Mouse (Mus musculus) MEL (cell line): ENCODE measurements around the gene Sept8. TPM values are rescaled to one million over a fixed set of nuclear protein-coding genes. Genes with fewer than 3 reads are reported as not detected.

Experiments
- DNase-seq: peaks from one replicate; pipeline ENCODE4 v3.0.0; 2011; ENCODE audit warnings: low read depth, low spot score
- H3K27ac ChIP-seq: 2 replicates; pipeline ENCODE4 v1.5.1; 2012; ENCODE audit warnings: low read depth, mild to moderate bottlenecking, control low read depth, low read length, moderate library complexity; ENCODE audit not compliant: control insufficient read depth
- H3K27me3 ChIP-seq, 2 experiments: fragments of 150-350 bp in 1 of 2; sonication (generic) in 1 of 2; 2 replicates each; pipeline ENCODE4 v1.6.1; 2012; ENCODE audit warnings: low read length in 2 of 2, mild to moderate bottlenecking in 2 of 2, improper control_type of control experiment in 1 of 2, moderate library complexity in 1 of 2; ENCODE audit not compliant: insufficient read depth in 2 of 2, control insufficient read depth in 1 of 2
- H3K36me3 ChIP-seq, 2 experiments: 2 replicates each; pipeline ENCODE4 v1.6.1; 2012 to 2014; ENCODE audit warnings: low read length in 2 of 2, improper control_type of control experiment in 1 of 2, inconsistent platforms in 1 of 2, mild to moderate bottlenecking in 1 of 2; ENCODE audit not compliant: insufficient read depth in 2 of 2, control insufficient read depth in 1 of 2
- H3K4me1 ChIP-seq, 2 experiments: fragments of 150-350 bp in 1 of 2; sonication (generic) in 1 of 2; 2 replicates each; pipeline ENCODE4 v1.6.1; 2012; ENCODE audit warnings: low read length in 2 of 2, improper control_type of control experiment in 1 of 2, mild to moderate bottlenecking in 1 of 2; ENCODE audit not compliant: insufficient read depth in 2 of 2, control insufficient read depth in 1 of 2
- H3K4me3 ChIP-seq, 2 experiments: fragments of 150-350 bp in 1 of 2; sonication (generic) in 1 of 2; 2 replicates each; pipeline ENCODE4 v1.5.1; 2012; ENCODE audit warnings: low read depth in 2 of 2, low read length in 2 of 2, mild to moderate bottlenecking in 2 of 2, moderate library complexity in 2 of 2, control low read depth in 1 of 2, improper control_type of control experiment in 1 of 2; ENCODE audit not compliant: control insufficient read depth in 1 of 2, insufficient read depth in 1 of 2
- H3K79me2 ChIP-seq: 2 replicates; pipeline ENCODE4 v1.6.1; 2012; ENCODE audit warnings: mild to moderate bottlenecking, low read length, moderate library complexity; ENCODE audit not compliant: control insufficient read depth, poor library complexity, insufficient read depth
- H3K9ac ChIP-seq: 2 replicates; pipeline ENCODE4 v1.6.1; 2012; ENCODE audit warnings: low read depth, mild to moderate bottlenecking, control low read depth, low read length, moderate library complexity; ENCODE audit not compliant: control insufficient read depth, poor library complexity, severe bottlenecking
- H3K9me3 ChIP-seq: fragments of 150-350 bp; sonication (generic); replicated peaks from 2 replicates; pipeline ENCODE4 v1.6.1; 2012; ENCODE audit warnings: mild to moderate bottlenecking, low read length, improper control_type of control experiment, moderate library complexity; ENCODE audit not compliant: insufficient read depth
- BHLHE40 ChIP-seq: IDR thresholded peaks from 2 replicates; pipeline ENCODE4 v1.6.1; 2012; ENCODE audit warnings: low read depth, mild to moderate bottlenecking, inconsistent platforms, low read length, improper control_type of control experiment, borderline replicate concordance
- CHD1 ChIP-seq: IDR thresholded peaks from 2 replicates; pipeline ENCODE4 v1.6.1; 2012; ENCODE audit warnings: low read depth, mild to moderate bottlenecking, inconsistent platforms, low read length, improper control_type of control experiment
- CHD2 ChIP-seq: IDR thresholded peaks from 2 replicates; pipeline ENCODE4 v1.6.1; 2011; ENCODE audit warnings: low read length, improper control_type of control experiment
- CTCF ChIP-seq, 3 experiments: IDR thresholded peaks in 2 of 3; conservative IDR thresholded peaks in 1 of 3; 2 replicates each; pipeline ENCODE4 v1.5.1; 2011 to 2012; ENCODE audit warnings: low read length in 3 of 3, low read depth in 2 of 3, mild to moderate bottlenecking in 2 of 3, improper control_type of control experiment in 1 of 3, inconsistent platforms in 1 of 3, mixed read lengths in 1 of 3, moderate library complexity in 1 of 3; ENCODE audit not compliant: control insufficient read depth in 1 of 3, insufficient read depth in 1 of 3, poor library complexity in 1 of 3, severe bottlenecking in 1 of 3
- ETS1 ChIP-seq: IDR thresholded peaks from 2 replicates; pipeline ENCODE4 v1.6.1; 2012; ENCODE audit warnings: low read depth, mild to moderate bottlenecking, inconsistent platforms, low read length, improper control_type of control experiment, moderate library complexity
- GABPA ChIP-seq: IDR thresholded peaks from 2 replicates; pipeline ENCODE4 v1.6.1; 2012; ENCODE audit warnings: low read depth, mild to moderate bottlenecking, inconsistent platforms, low read length, improper control_type of control experiment, moderate library complexity
- GATA1 ChIP-seq: IDR thresholded peaks from 2 replicates; pipeline ENCODE4 v1.6.1; 2011; ENCODE audit warnings: low read depth, low read length, improper control_type of control experiment
- HCFC1 ChIP-seq: IDR thresholded peaks from 2 replicates; pipeline ENCODE4 v1.6.1; 2012; ENCODE audit warnings: low read depth, mild to moderate bottlenecking, inconsistent platforms, low read length, improper control_type of control experiment, moderate library complexity
- KAT2A ChIP-seq: conservative IDR thresholded peaks from 2 replicates; pipeline ENCODE4 v1.6.1; 2012; ENCODE audit warnings: low read depth, low read length, improper control_type of control experiment, inconsistent platforms
- MAFK ChIP-seq: IDR thresholded peaks from 2 replicates; pipeline ENCODE4 v1.6.1; 2011; ENCODE audit warnings: low read depth, mild to moderate bottlenecking, low read length, improper control_type of control experiment, borderline replicate concordance
- MXI1 ChIP-seq: IDR thresholded peaks from 2 replicates; pipeline ENCODE4 v1.6.1; 2011; ENCODE audit warnings: mild to moderate bottlenecking, low read depth, low read length, improper control_type of control experiment
- MYB ChIP-seq: IDR thresholded peaks from 2 replicates; pipeline ENCODE4 v1.6.1; 2011; ENCODE audit warnings: mild to moderate bottlenecking, low read depth, low read length, improper control_type of control experiment
- MYC ChIP-seq: IDR thresholded peaks from 2 replicates; pipeline ENCODE4 v1.6.1; 2011; ENCODE audit warnings: low read depth, mild to moderate bottlenecking, low read length, improper control_type of control experiment, moderate library complexity
- NELFE ChIP-seq: IDR thresholded peaks from 2 replicates; pipeline ENCODE4 v1.6.1; 2011; ENCODE audit warnings: low read depth, low read length, improper control_type of control experiment
- NRF1 ChIP-seq: IDR thresholded peaks from 2 replicates; pipeline ENCODE4 v1.6.1; 2014; ENCODE audit warnings: low read depth, mild to moderate bottlenecking, inconsistent platforms, low read length, improper control_type of control experiment, moderate library complexity; ENCODE audit not compliant: poor library complexity, insufficient read depth, severe bottlenecking
- POLR2A ChIP-seq, 2 experiments: IDR thresholded peaks; 2 replicates each; pipeline ENCODE4 v1.6.1; 2011 to 2012; ENCODE audit warnings: low read length in 2 of 2, mild to moderate bottlenecking in 2 of 2, control low read depth in 1 of 2, improper control_type of control experiment in 1 of 2, low read depth in 1 of 2, moderate library complexity in 1 of 2; ENCODE audit not compliant: control insufficient read depth in 1 of 2, insufficient read depth in 1 of 2, poor library complexity in 1 of 2
- POLR2AphosphoS2 ChIP-seq: IDR thresholded peaks from 2 replicates; pipeline ENCODE4 v1.6.1; 2011; ENCODE audit warnings: low read length, improper control_type of control experiment
- POLR2AphosphoS5 ChIP-seq: IDR thresholded peaks from 2 replicates; pipeline ENCODE4 v1.6.1; 2012; ENCODE audit warnings: low read depth, borderline replicate concordance, mild to moderate bottlenecking, inconsistent platforms, low read length, moderate library complexity, mixed read lengths
- RAD21 ChIP-seq: IDR thresholded peaks from 2 replicates; pipeline ENCODE4 v1.6.1; 2011; ENCODE audit warnings: mild to moderate bottlenecking, low read depth, low read length, improper control_type of control experiment
- RCOR1 ChIP-seq: IDR thresholded peaks from 2 replicates; pipeline ENCODE4 v1.6.1; 2012; ENCODE audit warnings: low read depth, mild to moderate bottlenecking, inconsistent platforms, low read length, improper control_type of control experiment
- SMC3 ChIP-seq: IDR thresholded peaks from 2 replicates; pipeline ENCODE4 v1.6.1; 2011; ENCODE audit warnings: low read depth, low read length, improper control_type of control experiment
- TBP ChIP-seq: IDR thresholded peaks from 2 replicates; pipeline ENCODE4 v1.8.0; 2011; ENCODE audit warnings: low read depth, low read length, improper control_type of control experiment
- TCF12 ChIP-seq: IDR thresholded peaks from 2 replicates; pipeline ENCODE4 v1.6.1; 2014; ENCODE audit warnings: low read depth, mild to moderate bottlenecking, inconsistent platforms, low read length, improper control_type of control experiment, moderate library complexity
- USF2 ChIP-seq, 2 experiments: IDR thresholded peaks; 2 replicates each; pipeline ENCODE4 v1.6.1; 2011 to 2012; ENCODE audit warnings: improper control_type of control experiment in 2 of 2, low read length in 2 of 2, borderline replicate concordance in 1 of 2, inconsistent platforms in 1 of 2, low read depth in 1 of 2, mild to moderate bottlenecking in 1 of 2; ENCODE audit not compliant: insufficient read depth in 1 of 2
- ZC3H11A ChIP-seq: IDR thresholded peaks from 2 replicates; pipeline ENCODE4 v1.6.1; 2012; ENCODE audit warnings: low read depth, mild to moderate bottlenecking, inconsistent platforms, low read length, improper control_type of control experiment
- ZKSCAN1 ChIP-seq: IDR thresholded peaks from 2 replicates; pipeline ENCODE4 v1.6.1; 2012; ENCODE audit warnings: low read depth, mild to moderate bottlenecking, inconsistent platforms, low read length, improper control_type of control experiment, moderate library complexity
- ZMIZ1 ChIP-seq: IDR thresholded peaks from 2 replicates; pipeline ENCODE4 v1.6.1; 2012; ENCODE audit warnings: low read depth, mild to moderate bottlenecking, inconsistent platforms, low read length, improper control_type of control experiment, moderate library complexity
- ZNF384 ChIP-seq: IDR thresholded peaks from 2 replicates; pipeline ENCODE4 v1.6.1; 2012; ENCODE audit warnings: low read depth, mild to moderate bottlenecking, inconsistent platforms, low read length, improper control_type of control experiment
- polyA plus RNA-seq, 2 experiments: library from polyadenylated mRNA; stranded (reverse) in 1 of 2; unstranded in 1 of 2; fragments of >175 nt in 1 of 2; fragments of >200 nt in 1 of 2; gene quantifications; 2 replicates each; pipeline versions ENCODE4 v1.2.1 to v1.2.4; 2012; ENCODE audit warnings: low replicate concordance in 2 of 2, low read depth in 1 of 2; ENCODE audit not compliant: insufficient read length in 2 of 2, insufficient read depth in 1 of 2, missing spikeins in 1 of 2
- total RNA-seq: library from RNA; depleted of rRNA; stranded (reverse); fragments of 300-350 nt; gene quantifications from 2 replicates; pipeline ENCODE4 v1.2.3, GENCODE M21; 2012

The Sept8 gene
- total and polyA plus RNA-seq, 3 experiments, result 196 to 294 (median 278) TPM

DNA sequence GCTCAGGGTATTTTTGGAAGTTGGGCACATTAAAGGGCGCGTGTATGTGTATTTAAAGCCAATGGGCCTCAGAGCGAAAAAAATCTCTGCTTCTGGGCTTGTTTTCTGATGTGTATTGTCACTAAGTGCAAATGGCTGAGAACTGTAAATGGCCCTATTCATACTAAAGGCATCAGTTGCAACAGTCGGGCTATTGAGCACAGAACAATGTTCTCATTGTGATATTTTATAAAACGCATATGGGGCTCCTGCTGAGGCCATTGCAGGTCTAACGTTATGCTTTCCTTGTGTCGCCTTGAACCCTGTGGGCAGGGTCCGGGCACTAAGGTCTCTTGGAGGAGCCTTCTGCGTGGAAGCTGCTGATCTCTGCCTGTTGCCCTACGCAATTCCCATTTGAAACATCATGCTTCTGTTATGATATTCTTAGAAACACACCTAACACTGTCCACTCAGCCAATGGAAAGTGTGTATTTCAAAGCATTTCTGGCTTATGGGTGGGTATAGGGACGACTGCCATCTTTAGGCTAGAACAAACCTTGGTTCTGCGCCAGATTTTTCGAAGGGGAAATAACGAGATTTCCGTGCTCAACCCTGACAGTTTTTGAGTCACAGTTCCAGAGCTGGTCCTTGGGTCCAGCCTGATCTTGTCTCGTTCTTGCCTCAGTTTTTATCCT lies 49.6 kb upstream of the Sept8 start:
- Histone ChIP-seq H3K9ac (0 out of 2 replicates have a peak overlapping the region, but pooled peaks have one; percentile 18), H3K4me3 (peak overlapping the region; percentile 36 to 42; a peak in 3 of 4 replicates), H3K9me3 (no peaks in the 10 kb centered on the region)
- TF ChIP-seq RCOR1 (peak; percentile 25; the same call in 1 of the 2 replicates), CHD2 (no peak)
- TF ChIP-seq, all 39 proteins: peak for 1
- Histone ChIP-seq H3K27ac (no peak overlapping the region), H3K36me3 (peaks cover 0 to 8% of the 10 kb centered on the region in 2 experiments; a peak in 1 of 4 replicates), H3K27me3 (0 out of 4 replicates have a peak, but pooled peaks cover 0 to 2% of the 10 kb centered on the region in 2 experiments), H3K79me2 (no peaks in the 10 kb centered on the region), H3K4me1 (peaks cover 2 to 11% of the 10 kb centered on the region in 2 experiments; a peak in 3 of 4 replicates)
- no peak for DNase-seq

DNA sequence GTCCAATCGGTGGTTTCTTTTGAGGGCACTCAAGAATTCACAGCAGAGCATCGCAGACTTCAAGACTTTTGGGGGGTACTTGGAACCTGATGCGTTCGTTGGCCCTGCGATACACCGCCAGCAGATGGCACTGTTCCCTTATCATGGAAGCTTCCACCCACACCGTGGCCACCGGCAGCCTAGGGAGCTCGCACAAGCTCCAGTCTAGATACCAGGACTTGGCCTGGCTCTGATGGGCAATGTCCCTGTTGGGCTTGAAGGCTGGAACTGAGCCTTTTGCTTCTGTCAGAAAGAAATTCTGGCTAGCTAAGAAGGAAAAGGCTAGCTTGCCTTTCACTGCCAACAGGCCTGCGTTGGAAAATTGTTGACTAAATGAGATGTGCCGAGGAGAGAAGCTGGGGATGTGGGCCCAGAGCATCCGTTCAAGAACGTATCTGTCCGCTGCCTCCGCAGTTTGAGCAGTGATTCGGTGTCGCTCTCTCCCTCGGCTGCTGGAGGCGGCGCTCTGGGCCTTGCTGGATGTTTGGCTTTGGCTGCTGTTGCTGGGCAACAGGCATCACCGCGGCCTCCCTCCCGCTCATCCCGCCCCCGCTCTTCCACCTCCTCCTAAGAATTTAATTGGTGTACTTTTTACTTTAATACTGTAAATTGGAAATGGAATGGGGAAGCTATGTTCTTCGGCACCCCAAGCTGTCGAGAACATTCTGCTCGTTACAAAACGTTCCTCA lies 48.9 kb upstream of the Sept8 start, which contains the start of gene Gm9837:
Gm9837 (minus strand) TSS at position 512 of the 728 bp plus-strand sequence.
- H3K79me2 ChIP-seq, result no peaks in the 10 kb centered on the region
- H3K4me1 ChIP-seq, result peaks cover 2 to 11% of the 10 kb centered on the region in 2 experiments; a peak in 3 of 4 replicates
- H3K4me3 ChIP-seq, result peak within 1 kb of the TSS; percentile 36 to 42; a peak in 3 of 4 replicates
- H3K27me3 ChIP-seq, result peaks cover 0 to 2% of the 10 kb centered on the region in 2 experiments; a peak in 2 of 4 replicates
- no peak within 1 kb of the TSS for H3K27ac ChIP-seq
- H3K9me3 ChIP-seq, result no peaks in the 10 kb centered on the region
- 0 out of 2 replicates have a peak within 1 kb of the TSS, but pooled peaks have one; percentile 18 for H3K9ac ChIP-seq
- DNase-seq, result peak; percentile 95
- H3K36me3 ChIP-seq, result peaks cover 0 to 8% of the 10 kb centered on the region in 2 experiments; a peak in 1 of 4 replicates
- no peak for TF ChIP-seq NRF1
- no peak for TF ChIP-seq HCFC1
- TF ChIP-seq ZMIZ1, result no peak
- TF ChIP-seq GATA1, result peak; percentile 53; the same call in 1 of the 2 replicates
- TF ChIP-seq ETS1, result no peak
- TF ChIP-seq POLR2AphosphoS2, result no peak
- TF ChIP-seq CHD1, result no peak
- peak; percentile 99 for TF ChIP-seq ZC3H11A
- TF ChIP-seq TCF12, result no peak
- peak; percentile 29; the same call in 1 of the 2 replicates for TF ChIP-seq ZNF384
- TF ChIP-seq KAT2A, result no peak
- TF ChIP-seq MAFK, result no peak
- TF ChIP-seq NELFE, result no peak
- TF ChIP-seq POLR2AphosphoS5, result no peak
- TF ChIP-seq MXI1, result peak; percentile 63
- peak; percentile 92 to 99 (median 99) for TF ChIP-seq CTCF (IDR thresholded peaks at IDR 0.05 in 2 of 3, conservative IDR thresholded peaks at IDR 0.05 in 1 of 3; ENCODE audit: control insufficient read depth in 1 of 3, insufficient read depth in 1 of 3, low read depth in 2 of 3, low read length in 3 of 3, poor library complexity in 1 of 3, severe bottlenecking in 1 of 3)
- TF ChIP-seq RAD21, result no peak; the same call in none of the 2 replicates
- 0 out of 2 replicates have a peak, but pooled peaks have one; percentile 9 for TF ChIP-seq RCOR1
- TF ChIP-seq USF2 (IDR thresholded peaks at IDR 0.05; ENCODE audit: borderline replicate concordance in 1 of 2, insufficient read depth in 1 of 2, low read depth in 1 of 2, low read length in 2 of 2), result no peak
- TF ChIP-seq SMC3, result peak; percentile 99
- TF ChIP-seq ZKSCAN1, result no peak
- 0 out of 2 replicates have a peak, but pooled peaks have one; percentile 40 for TF ChIP-seq MYC
- no peak for TF ChIP-seq MYB
- no peak for TF ChIP-seq GABPA
- TF ChIP-seq CHD2, result no peak
- peak; percentile 28; the same call in 1 of the 2 replicates for TF ChIP-seq BHLHE40
- TF ChIP-seq TBP, result no peak
- TF ChIP-seq POLR2A (IDR thresholded peaks at IDR 0.05; ENCODE audit: control insufficient read depth in 1 of 2, insufficient read depth in 1 of 2, low read depth in 1 of 2, low read length in 2 of 2, poor library complexity in 1 of 2), result no peak
